Mouse (Mus musculus): ENCODE results near the gene Tango6. TPM values are rescaled to one million over a fixed set of nuclear protein-coding genes. Genes with fewer than 3 reads are reported as not detected.
A peak's percentile ranks its signal among the peaks of the same experiment; 100 is the strongest.
"Not testable (repeated sequence)": the region's sequence is repeated elsewhere in the genome, so short reads cannot be mapped to it uniquely, and the experiment has no call there.

The Tango6 gene
- polyA plus RNA-seq, 1 experiment from 2014 or later, result 12.9 TPM

- no peak for DNase-seq (ENCODE audit: low spot score)
- Histone ChIP-seq H3K27ac (no peak overlapping the region), H3K4me1 (replicated peaks) (no peaks in the 10 kb centered on the region), H3K4me3 (no peak overlapping the region), H3K36me3 (no peaks in the 10 kb centered on the region), H3K9me3 (no peaks in the 10 kb centered on the region), H3K27me3 (ENCODE audit: insufficient read depth, poor library complexity, severe bottlenecking) (no peaks in the 10 kb centered on the region)
- WGBS, result 93% methylated on average over 9 of the region's 9 CpGs
Observed at GRCm38 (mm10) chr8:106770596-106771179, 87.8 kb downstream of the Tango6 start.

DNA sequence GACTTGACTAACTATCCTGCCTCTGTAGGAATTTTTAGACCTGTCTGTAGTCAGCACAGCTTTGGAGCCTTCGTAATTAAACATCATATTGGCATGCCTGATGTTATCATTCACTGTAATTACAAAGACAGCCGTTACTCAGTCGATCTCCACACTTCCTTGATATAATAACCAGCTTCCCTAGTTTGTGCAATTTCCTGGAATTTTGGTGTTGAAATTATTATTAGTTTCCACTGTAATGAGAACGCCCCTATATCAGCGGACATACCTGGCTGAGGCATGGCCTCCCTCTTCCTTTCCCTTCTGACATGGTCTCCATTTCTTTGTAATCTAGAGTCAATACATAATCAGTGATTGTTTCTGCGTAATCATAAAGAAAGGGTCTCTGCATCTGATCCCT is 89.2 kb downstream of the Tango6 start:
- H3K27me3 ChIP-seq (ENCODE audit: insufficient read depth, poor library complexity, severe bottlenecking), result no peaks in the 10 kb centered on the region
- no peaks in the 10 kb centered on the region for H3K36me3 ChIP-seq
- H3K4me3 ChIP-seq, result no peak overlapping the region
- no peak overlapping the region for H3K27ac ChIP-seq
- no peaks in the 10 kb centered on the region for H3K9me3 ChIP-seq
- WGBS, result 90% methylated on average over 6 of the region's 6 CpGs
- H3K4me1 ChIP-seq (replicated peaks), result no peaks in the 10 kb centered on the region
- DNase-seq (ENCODE audit: low spot score), result no peak

DNA sequence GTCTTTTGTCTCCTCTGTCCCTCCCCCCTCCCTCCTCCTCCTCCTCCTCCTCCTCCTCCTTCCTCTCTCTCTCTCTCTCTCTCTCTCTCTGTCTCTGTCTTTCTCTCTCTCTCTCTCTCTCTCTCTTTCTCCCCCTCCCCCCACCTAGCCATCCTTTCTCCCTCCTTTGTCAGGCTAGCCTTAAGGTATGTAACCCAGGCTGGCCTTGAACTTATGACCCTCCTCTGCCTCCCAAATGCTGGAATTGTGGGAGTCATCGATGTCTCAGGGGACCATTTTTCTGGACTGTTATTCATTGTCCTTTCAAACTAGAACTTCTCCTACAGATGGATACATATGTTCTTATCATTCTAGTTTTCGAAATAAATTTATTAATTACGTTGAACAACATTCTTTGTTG is 89.6 kb downstream of the Tango6 start:
- no peaks in the 10 kb centered on the region for H3K4me1 ChIP-seq (replicated peaks)
- H3K4me3 ChIP-seq, result no peak overlapping the region
- no peaks in the 10 kb centered on the region for H3K9me3 ChIP-seq
- 95% methylated on average over 3 of the region's 3 CpGs for WGBS
- H3K36me3 ChIP-seq, result no peaks in the 10 kb centered on the region
- no peak for DNase-seq (ENCODE audit: low spot score)
- no peak overlapping the region for H3K27ac ChIP-seq
- no peaks in the 10 kb centered on the region for H3K27me3 ChIP-seq (ENCODE audit: insufficient read depth, poor library complexity, severe bottlenecking)

GRCm38 (mm10) chr8:106774567-106775320 is 91.9 kb downstream of the Tango6 start:
- H3K27ac ChIP-seq, result no peak overlapping the region

GRCm38 (mm10) chr8:106789623-106790022 is 106.8 kb downstream of the Tango6 start:
- Histone ChIP-seq H3K4me3 (no peak overlapping the region), H3K27me3 (ENCODE audit: insufficient read depth, poor library complexity, severe bottlenecking) (no peaks in the 10 kb centered on the region), H3K36me3 (no peaks in the 10 kb centered on the region), H3K4me1 (replicated peaks) (no peaks in the 10 kb centered on the region), H3K9me3 (no peaks in the 10 kb centered on the region), H3K27ac (no peak overlapping the region)
- WGBS, result 76% methylated on average over 4 of the region's 4 CpGs
- DNase-seq (ENCODE audit: low spot score), result no peak

More at GRCm38 (mm10) chr8:106774567-106775320, 91.9 kb downstream of the Tango6 start:
- Histone ChIP-seq H3K4me1 (replicated peaks) (no peaks in the 10 kb centered on the region), H3K36me3 (no peaks in the 10 kb centered on the region), H3K27me3 (ENCODE audit: insufficient read depth, poor library complexity, severe bottlenecking) (no peaks in the 10 kb centered on the region), H3K9me3 (no peaks in the 10 kb centered on the region), H3K4me3 (no peak overlapping the region)
- no peak for DNase-seq (ENCODE audit: low spot score)
- 90% methylated on average over 8 of the region's 8 CpGs for WGBS

DNA sequence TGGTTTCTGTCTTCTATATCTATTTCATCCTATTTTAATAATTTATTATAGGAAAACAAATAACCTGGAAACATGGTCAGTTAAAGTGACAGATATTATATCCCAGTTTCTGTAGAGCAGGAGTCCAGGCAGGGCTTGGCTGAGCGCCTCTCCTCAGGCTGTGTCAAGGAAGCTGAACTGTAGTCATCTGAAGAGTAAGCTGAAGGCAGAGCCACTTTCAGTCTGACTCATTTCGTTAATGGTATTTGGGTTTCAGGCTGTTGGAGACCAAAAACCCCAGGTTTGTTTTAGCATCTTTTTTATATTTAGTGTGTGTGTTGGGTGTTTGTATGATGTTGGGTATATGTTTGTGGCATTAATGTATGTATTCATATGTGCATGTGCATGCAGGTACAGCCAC is 112.0 kb downstream of the Tango6 start:
- Histone ChIP-seq H3K36me3 (no peaks in the 10 kb centered on the region), H3K27ac (no peak overlapping the region), H3K4me3 (no peak overlapping the region), H3K27me3 (ENCODE audit: insufficient read depth, poor library complexity, severe bottlenecking) (no peaks in the 10 kb centered on the region), H3K4me1 (replicated peaks) (peaks cover 6% of the 10 kb centered on the region; the same call in 1 of the 2 replicates), H3K9me3 (no peaks in the 10 kb centered on the region)
- DNase-seq (ENCODE audit: low spot score), result no peak
- 91% methylated on average over 2 of the region's 2 CpGs for WGBS

GRCm38 (mm10) chr8:106799821-106800220 is 117.0 kb downstream of the Tango6 start:
- Histone ChIP-seq H3K4me1 (replicated peaks) (peaks cover 7% of the 10 kb centered on the region; the same call in 1 of the 2 replicates), H3K4me3 (no peak overlapping the region), H3K9me3 (no peaks in the 10 kb centered on the region), H3K27ac (no peak overlapping the region), H3K27me3 (ENCODE audit: insufficient read depth, poor library complexity, severe bottlenecking) (no peaks in the 10 kb centered on the region), H3K36me3 (peaks cover under 1% of the 10 kb centered on the region; the same call in 1 of the 2 replicates)
- no peak for DNase-seq (ENCODE audit: low spot score)
- 73% methylated on average over 1 of the region's 1 CpGs for WGBS

DNA sequence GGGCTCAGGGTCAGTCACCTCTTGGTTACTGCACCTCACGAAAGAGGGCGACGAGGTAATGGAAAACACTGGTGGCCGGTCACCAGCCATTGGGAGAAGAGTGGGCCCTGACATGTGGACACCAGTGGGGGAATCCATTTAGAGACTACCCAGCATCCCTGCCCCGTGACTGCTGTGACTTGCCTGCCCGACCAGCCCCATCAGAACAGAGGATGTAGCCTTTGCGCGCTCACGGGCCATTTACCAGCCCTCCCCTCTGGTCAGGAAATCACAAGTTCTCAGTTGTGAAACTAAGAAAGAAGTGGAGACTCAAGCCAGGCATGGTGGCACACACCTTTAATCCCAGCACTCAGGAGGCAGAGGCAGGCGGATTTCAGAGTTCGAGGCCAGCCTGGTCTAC is 118.4 kb downstream of the Tango6 start:
- no peaks in the 10 kb centered on the region for H3K27me3 ChIP-seq (ENCODE audit: insufficient read depth, poor library complexity, severe bottlenecking)
- peaks cover 3% of the 10 kb centered on the region; the same call in 1 of the 2 replicates for H3K9me3 ChIP-seq
- 97% methylated on average over 11 of the region's 11 CpGs for WGBS
- H3K27ac ChIP-seq, result no peak overlapping the region
- H3K4me1 ChIP-seq (replicated peaks), result peaks cover 7% of the 10 kb centered on the region; the same call in 1 of the 2 replicates
- peaks cover 11% of the 10 kb centered on the region for H3K36me3 ChIP-seq
- no peak for DNase-seq (ENCODE audit: low spot score)
- no peak overlapping the region for H3K4me3 ChIP-seq

GRCm38 (mm10) chr8:106802384-106803137 is 119.7 kb downstream of the Tango6 start:
- WGBS, result 83% methylated on average over 12 of the region's 12 CpGs
- H3K36me3 ChIP-seq, result peaks cover 18% of the 10 kb centered on the region
- not testable (repeated sequence) for H3K9me3 ChIP-seq; H3K4me3 ChIP-seq; DNase-seq (ENCODE audit: low spot score); H3K4me1 ChIP-seq (replicated peaks); H3K27me3 ChIP-seq (ENCODE audit: insufficient read depth, poor library complexity, severe bottlenecking); H3K27ac ChIP-seq

- Histone ChIP-seq H3K36me3 (peaks cover 24% of the 10 kb centered on the region), H3K27ac (no peak overlapping the region), H3K4me1 (replicated peaks) (peaks cover 13% of the 10 kb centered on the region), H3K27me3 (ENCODE audit: insufficient read depth, poor library complexity, severe bottlenecking) (no peaks in the 10 kb centered on the region), H3K9me3 (peaks cover 3% of the 10 kb centered on the region; the same call in 1 of the 2 replicates), H3K4me3 (no peak overlapping the region)
- 95% methylated on average over 3 of the region's 3 CpGs for WGBS
- no peak for DNase-seq (ENCODE audit: low spot score)
Observed at GRCm38 (mm10) chr8:106805859-106806258, 123.0 kb downstream of the Tango6 start.

DNA sequence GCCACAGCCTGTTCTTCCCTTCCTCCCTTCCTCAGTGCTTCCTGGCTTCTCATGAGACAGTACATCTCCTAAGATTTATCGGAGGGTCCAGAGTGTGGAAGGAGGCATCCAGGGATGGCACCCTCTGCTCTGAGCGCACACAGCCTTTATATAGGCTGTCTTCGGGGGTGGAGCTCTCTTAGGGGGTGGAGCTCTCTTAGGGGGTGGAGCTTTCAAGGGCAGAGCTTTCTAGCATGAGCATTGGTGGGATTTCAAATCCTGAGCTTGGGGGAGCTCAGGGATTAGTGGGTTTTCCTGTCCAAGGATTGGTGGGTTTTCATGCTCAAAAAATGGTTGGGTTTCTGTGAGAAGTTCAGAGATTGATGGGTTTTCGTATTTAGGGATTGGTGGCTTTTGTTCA is 124.6 kb downstream of the Tango6 start:
- DNase-seq (ENCODE audit: low spot score), result no peak
- WGBS, result 90% methylated on average over 4 of the region's 4 CpGs
- Histone ChIP-seq H3K27ac (no peak overlapping the region), H3K36me3 (peaks cover 31% of the 10 kb centered on the region), H3K27me3 (ENCODE audit: insufficient read depth, poor library complexity, severe bottlenecking) (no peaks in the 10 kb centered on the region), H3K4me3 (no peak overlapping the region), H3K9me3 (peaks cover 3% of the 10 kb centered on the region; the same call in 1 of the 2 replicates), H3K4me1 (replicated peaks) (peaks cover 13% of the 10 kb centered on the region)

DNA sequence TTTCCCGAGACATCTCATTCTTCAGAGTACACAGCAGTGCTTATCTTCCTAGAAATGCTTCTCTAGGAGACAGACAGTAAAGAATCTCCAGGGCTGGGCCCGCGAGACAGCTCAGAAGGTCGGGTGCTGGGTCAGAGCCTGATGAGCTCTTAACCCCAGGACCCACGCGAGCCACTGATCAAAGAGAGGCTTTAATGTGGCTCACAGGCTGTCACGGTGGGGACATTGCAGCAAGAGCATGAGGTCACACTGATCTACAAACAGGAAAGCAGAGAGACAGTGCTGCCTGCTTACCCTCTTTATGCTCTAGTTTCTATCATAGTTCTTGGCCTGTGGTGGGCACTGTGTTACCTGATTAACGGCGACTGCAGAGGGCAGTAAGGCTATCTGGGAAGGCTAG is 126.9 kb downstream of the Tango6 start:
- WGBS, result 27% methylated on average over 9 of the region's 9 CpGs
- DNase-seq (ENCODE audit: low spot score), result no peak
- Histone ChIP-seq H3K4me3 (no peak overlapping the region), H3K4me1 (replicated peaks) (peaks cover 13% of the 10 kb centered on the region), H3K27ac (peak overlapping the region; percentile 29; the same call in 1 of the 2 replicates), H3K36me3 (peaks cover 34% of the 10 kb centered on the region), H3K9me3 (peaks cover 3% of the 10 kb centered on the region; the same call in 1 of the 2 replicates), H3K27me3 (ENCODE audit: insufficient read depth, poor library complexity, severe bottlenecking) (no peaks in the 10 kb centered on the region)

- H3K27me3 ChIP-seq (ENCODE audit: insufficient read depth, poor library complexity, severe bottlenecking), result no peaks in the 10 kb centered on the region
- peaks cover 28% of the 10 kb centered on the region for H3K36me3 ChIP-seq
- peaks cover 13% of the 10 kb centered on the region for H3K4me1 ChIP-seq (replicated peaks)
- peaks cover 3% of the 10 kb centered on the region; the same call in 1 of the 2 replicates for H3K9me3 ChIP-seq
- H3K27ac ChIP-seq, result no peak overlapping the region
- WGBS, result 94% methylated on average over 7 of the region's 7 CpGs
- H3K4me3 ChIP-seq, result no peak overlapping the region
- DNase-seq (ENCODE audit: low spot score), result no peak
Observed at GRCm38 (mm10) chr8:106810406-106810805, 127.5 kb downstream of the Tango6 start.
